Comparison of ENCODE assay signal across 8 mouse cellular contexts in genomic region chr11:76374491-76375185, GRCm38 (mm10). TPM values are rescaled to one million over a fixed set of nuclear protein-coding genes. Genes with fewer than 3 reads are reported as not detected.
A peak's percentile ranks its signal among the peaks of the same experiment; 100 is the strongest.
DNase-seq lines count a peak whose midpoint lies in the region; ATAC-seq lines count a peak whose summit lies in the region.

No protein-coding gene starts in this region.

- H3K4me1 ChIP-seq in forebrain, embryonic 11.5 days (replicated peaks; ENCODE audit: control insufficient read depth, insufficient read depth, low read length), result peaks cover 6% of the 10 kb centered on the region; the same call in 1 of the 2 replicates
- peaks cover 2% of the 10 kb centered on the region for H3K4me1 ChIP-seq in forebrain, embryonic 16.5 days (replicated peaks; ENCODE audit: control insufficient read depth, insufficient read depth, low read length)
- peaks cover 75% of the 10 kb centered on the region for H3K4me1 ChIP-seq in embryonic facial prominence, embryonic 15.5 days
- H3K4me1 ChIP-seq in limb, embryonic 11.5 days (ENCODE audit: control insufficient read depth, insufficient read depth, low read length), result peaks cover 36% of the 10 kb centered on the region
- peaks cover 25% of the 10 kb centered on the region for H3K4me1 ChIP-seq in neural tube, embryonic 14.5 days (ENCODE audit: control insufficient read depth, insufficient read depth, low read length)

- H3K27ac ChIP-seq in forebrain, embryonic 11.5 days (ENCODE audit: low read depth, low read length), result peak overlapping the region; percentile 20; the same call in 1 of the 2 replicates
- H3K27ac ChIP-seq in forebrain, embryonic 16.5 days (ENCODE audit: low read length), result no peak overlapping the region
- H3K27ac ChIP-seq in embryonic facial prominence, embryonic 15.5 days (replicated peaks), result peak overlapping the region; percentile 89
- peak overlapping the region; percentile 80 for H3K27ac ChIP-seq in limb, embryonic 11.5 days (replicated peaks; ENCODE audit: low read depth, low read length)
- H3K27ac ChIP-seq in neural tube, embryonic 14.5 days (ENCODE audit: low read depth, low read length), result peak overlapping the region; percentile 49

- H3K27me3 ChIP-seq in forebrain, embryonic 11.5 days (ENCODE audit: control insufficient read depth, insufficient read depth, low read length), result no peaks in the 10 kb centered on the region
- no peaks in the 10 kb centered on the region for H3K27me3 ChIP-seq in forebrain, embryonic 16.5 days (replicated peaks; ENCODE audit: control insufficient read depth, insufficient read depth, low read length)
- H3K27me3 ChIP-seq in embryonic facial prominence, embryonic 15.5 days, result no peaks in the 10 kb centered on the region
- no peaks in the 10 kb centered on the region for H3K27me3 ChIP-seq in limb, embryonic 11.5 days (ENCODE audit: control insufficient read depth, insufficient read depth, low read length)
- no peaks in the 10 kb centered on the region for H3K27me3 ChIP-seq in neural tube, embryonic 14.5 days (ENCODE audit: control insufficient read depth, insufficient read depth, low read length)

- H3K4me3 ChIP-seq in forebrain, embryonic 11.5 days (ENCODE audit: low read depth, low read length), result no peak overlapping the region
- no peak overlapping the region for H3K4me3 ChIP-seq in forebrain, embryonic 16.5 days (replicated peaks; ENCODE audit: low read length)
- H3K4me3 ChIP-seq in embryonic facial prominence, embryonic 15.5 days (replicated peaks), result no peak overlapping the region
- no peak overlapping the region for H3K4me3 ChIP-seq in limb, embryonic 11.5 days (ENCODE audit: low read depth, low read length)
- no peak overlapping the region for H3K4me3 ChIP-seq in neural tube, embryonic 14.5 days (ENCODE audit: low read depth, low read length)

- DNase-seq in forebrain, embryonic 11.5 days (ENCODE audit: low spot score), result no peak
- DNase-seq in heart, postnatal 36 days, result peak; percentile 61 to 64
- peak; percentile 76 for DNase-seq in limb, embryonic 11.5 days (ENCODE audit: low spot score)
- DNase-seq in right cerebral cortex, postnatal 10 days (ENCODE audit: low spot score in 2 of 2), result no peak

- H3K36me3 ChIP-seq in forebrain, embryonic 11.5 days (ENCODE audit: control insufficient read depth, insufficient read depth, low read length), result no peaks in the 10 kb centered on the region
- H3K36me3 ChIP-seq in forebrain, embryonic 16.5 days (ENCODE audit: control insufficient read depth, insufficient read depth), result no peaks in the 10 kb centered on the region
- peaks cover 2% of the 10 kb centered on the region; the same call in 1 of the 2 replicates for H3K36me3 ChIP-seq in embryonic facial prominence, embryonic 15.5 days
- no peaks in the 10 kb centered on the region; the same call in 1 of the 2 replicates for H3K36me3 ChIP-seq in limb, embryonic 11.5 days (ENCODE audit: control insufficient read depth, insufficient read depth, low read length)
- no peaks in the 10 kb centered on the region for H3K36me3 ChIP-seq in neural tube, embryonic 14.5 days (ENCODE audit: control insufficient read depth, insufficient read depth, low read length)

- no peak overlapping the region for H3K9ac ChIP-seq in forebrain, embryonic 11.5 days (ENCODE audit: low read length)
- no peak overlapping the region for H3K9ac ChIP-seq in forebrain, embryonic 16.5 days (replicated peaks; ENCODE audit: low read depth, low read length)
- H3K9ac ChIP-seq in embryonic facial prominence, embryonic 15.5 days, result peak overlapping the region; percentile 4; the same call in 1 of the 2 replicates
- H3K9ac ChIP-seq in limb, embryonic 11.5 days (ENCODE audit: low read length), result peak overlapping the region; percentile 37; the same call in 1 of the 2 replicates
- 0 out of 2 replicates have a peak overlapping the region, but pooled peaks have one; percentile 25 for H3K9ac ChIP-seq in neural tube, embryonic 14.5 days (replicated peaks; ENCODE audit: low read depth, low read length)

- no peak overlapping the region for H3K4me2 ChIP-seq in forebrain, embryonic 11.5 days (ENCODE audit: low read depth, low read length, severe bottlenecking)
- no peak overlapping the region for H3K4me2 ChIP-seq in forebrain, embryonic 16.5 days (ENCODE audit: low read length)
- H3K4me2 ChIP-seq in embryonic facial prominence, embryonic 15.5 days (replicated peaks), result peak overlapping the region; percentile 13; the same call in 1 of the 2 replicates
- H3K4me2 ChIP-seq in limb, embryonic 11.5 days (ENCODE audit: low read depth, severe bottlenecking), result 0 out of 2 replicates have a peak overlapping the region, but pooled peaks have one; percentile 7
- no peak overlapping the region for H3K4me2 ChIP-seq in neural tube, embryonic 14.5 days (ENCODE audit: low read depth, low read length)

- 74% methylated on average over 17 of the region's 17 CpGs for WGBS in forebrain, embryonic 11.5 days
- 64% methylated on average over 17 of the region's 17 CpGs for WGBS in forebrain, embryonic 16.5 days
- WGBS in embryonic facial prominence, embryonic 15.5 days, result 26% methylated on average over 17 of the region's 17 CpGs
- WGBS in limb, embryonic 11.5 days, result 37% methylated on average over 17 of the region's 17 CpGs
- 53% methylated on average over 17 of the region's 17 CpGs for WGBS in neural tube, embryonic 14.5 days

- ATAC-seq in forebrain, embryonic 11.5 days (replicated peaks; ENCODE audit: low FRiP score), result no peak
- no peak for ATAC-seq in forebrain, embryonic 16.5 days
- ATAC-seq in embryonic facial prominence, embryonic 15.5 days (ENCODE audit: insufficient number of reproducible peaks, low FRiP score, low TSS enrichment, low read depth), result peak; percentile 83
- 0 out of 2 replicates have a peak, but pooled peaks have one; percentile 65 for ATAC-seq in limb, embryonic 11.5 days (ENCODE audit: insufficient number of reproducible peaks, low FRiP score, low TSS enrichment, low read depth)
- no peak; the same call in 1 of the 2 replicates for ATAC-seq in neural tube, embryonic 14.5 days (ENCODE audit: low read depth)
- ATAC-seq in granulocyte monocyte progenitor cell, adult 5-6 weeks (replicated peaks; ENCODE audit: poor library complexity, severe bottlenecking), result no peak

- no peaks in the 10 kb centered on the region for H3K9me3 ChIP-seq in forebrain, embryonic 11.5 days (ENCODE audit: control insufficient read depth, low read length)
- H3K9me3 ChIP-seq in forebrain, embryonic 16.5 days (ENCODE audit: control insufficient read depth, low read length), result no peaks in the 10 kb centered on the region
- H3K9me3 ChIP-seq in embryonic facial prominence, embryonic 15.5 days (replicated peaks), result no peaks in the 10 kb centered on the region
- no peaks in the 10 kb centered on the region for H3K9me3 ChIP-seq in limb, embryonic 11.5 days (ENCODE audit: control insufficient read depth, low read length)
- no peaks in the 10 kb centered on the region for H3K9me3 ChIP-seq in neural tube, embryonic 14.5 days (ENCODE audit: control insufficient read depth, low read length)

- intact Hi-C loops in heart, postnatal 36 days (cut with DNase I), result loop anchor here (5.0 kb wide), 1 partner anchor 47 kb away; no protein-coding TSS in a partner anchor

RNA-seq across cellular contexts. Expression of gene Nxn, which starts 24.3 kb away (rescaled TPM):
- polyA plus RNA-seq in forebrain, embryonic 11.5 days (2014; fragmentation: Nextera tagmentation; extraction: Ambion mirVana), result 52.3 and 65.1 TPM in 2 replicates
- polyA plus RNA-seq in forebrain, embryonic 16.5 days (2015; fragmentation: Nextera tagmentation; extraction: Ambion mirVana), result 14.5 and 15.6 TPM in 2 replicates
- 72.1 and 74.8 TPM in 2 replicates for polyA plus RNA-seq in embryonic facial prominence, embryonic 15.5 days (2015; fragmentation: Nextera tagmentation; extraction: Ambion mirVana)
- total RNA-seq in heart, postnatal 36 days (2021), result 10 to 100 TPM; 12.3 to 15.7 TPM
- polyA plus RNA-seq in limb, embryonic 11.5 days (2014; fragmentation: Nextera tagmentation; extraction: Ambion mirVana), result 45.7 and 57.3 TPM in 2 replicates
- polyA plus RNA-seq in neural tube, embryonic 14.5 days (2014; fragmentation: Nextera tagmentation; extraction: Ambion mirVana), result 23.5 and 34.7 TPM in 2 replicates
- total RNA-seq in granulocyte monocyte progenitor cell, adult 5-6 weeks (2014; fragmentation: Nextera tagmentation), result 29.6 and 32.3 TPM in 2 replicates
- 24.1 and 25.5 TPM in 2 replicates for total RNA-seq in granulocyte monocyte progenitor cell, adult 5-6 weeks (2017)

RNA-seq across cellular contexts. Expression of gene Timm22, which starts 32.1 kb away (rescaled TPM):
- polyA plus RNA-seq in forebrain, embryonic 11.5 days (2014; fragmentation: Nextera tagmentation; extraction: Ambion mirVana), result 109 and 113 TPM in 2 replicates
- polyA plus RNA-seq in forebrain, embryonic 16.5 days (2015; fragmentation: Nextera tagmentation; extraction: Ambion mirVana), result 94.0 and 101 TPM in 2 replicates
- polyA plus RNA-seq in embryonic facial prominence, embryonic 15.5 days (2015; fragmentation: Nextera tagmentation; extraction: Ambion mirVana), result 101 and 106 TPM in 2 replicates
- 10 to 100 TPM; 42.4 to 55.2 TPM for total RNA-seq in heart, postnatal 36 days (2021)
- 135 and 152 TPM in 2 replicates for polyA plus RNA-seq in limb, embryonic 11.5 days (2014; fragmentation: Nextera tagmentation; extraction: Ambion mirVana)
- polyA plus RNA-seq in neural tube, embryonic 14.5 days (2014; fragmentation: Nextera tagmentation; extraction: Ambion mirVana), result 114 and 116 TPM in 2 replicates
- 21.3 and 32.4 TPM in 2 replicates for total RNA-seq in granulocyte monocyte progenitor cell, adult 5-6 weeks (2014; fragmentation: Nextera tagmentation)
- 9.9 and 13.9 TPM in 2 replicates for total RNA-seq in granulocyte monocyte progenitor cell, adult 5-6 weeks (2017)

Comparison
In these comparisons a context has a peak if more than half of its experiments do, and no peak if none do; other contexts are left out.
1. ATAC-seq: peak in embryonic facial prominence, embryonic 15.5 days (single experiment) and limb, embryonic 11.5 days (single experiment); none in forebrain, embryonic 11.5 days (single experiment), forebrain, embryonic 16.5 days (single experiment), neural tube, embryonic 14.5 days (single experiment) and granulocyte monocyte progenitor cell, adult 5-6 weeks (single experiment).
2. DNase-seq: peak in heart, postnatal 36 days (2 of 2) and limb, embryonic 11.5 days (single experiment); none in forebrain, embryonic 11.5 days (single experiment) and right cerebral cortex, postnatal 10 days (0 of 2).
3. H3K4me2 ChIP-seq: peak in embryonic facial prominence, embryonic 15.5 days (single experiment) and limb, embryonic 11.5 days (single experiment); none in forebrain, embryonic 11.5 days (single experiment), forebrain, embryonic 16.5 days (single experiment) and neural tube, embryonic 14.5 days (single experiment).
4. H3K9ac ChIP-seq: peak in embryonic facial prominence, embryonic 15.5 days (single experiment), limb, embryonic 11.5 days (single experiment) and neural tube, embryonic 14.5 days (single experiment); none in forebrain, embryonic 11.5 days (single experiment) and forebrain, embryonic 16.5 days (single experiment).